Mouse (Mus musculus): ENCODE data around the gene Rdh9.
A peak's percentile ranks its signal among the peaks of the same experiment; 100 is the strongest.

The Rdh9 gene

GRCm38 (mm10) chr10:127776011-127776410, at the start of gene Rdh9:
Gene Rdh9 (plus strand): TSS chr10:127776386.
- DNase-seq (ENCODE audit: low spot score in 2 of 2), result no peak

DNA sequence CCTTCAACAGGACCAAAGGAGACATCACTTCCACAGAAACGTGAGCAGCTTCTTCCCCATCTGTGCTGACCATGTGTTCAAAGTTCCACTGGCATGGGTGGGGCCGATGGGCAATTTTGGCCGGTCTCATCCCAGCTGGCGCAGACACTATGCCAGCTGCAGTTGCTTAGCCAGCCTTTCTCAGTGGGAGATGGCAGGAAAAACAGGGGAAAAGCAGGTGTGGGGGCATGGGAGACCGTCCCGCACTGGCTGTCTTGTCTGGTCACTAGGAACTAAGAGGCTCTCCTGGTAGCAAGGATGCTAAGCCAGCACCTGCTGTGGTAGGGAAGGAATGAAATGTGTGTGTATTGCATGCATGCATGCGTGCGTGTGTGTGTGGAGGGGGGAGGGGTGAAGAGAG, 47.7 kb upstream of the Rdh9 start:
- no peak for DNase-seq (ENCODE audit: low spot score in 2 of 2)

- peak in 1 of 2 experiments; percentile 37 for DNase-seq (ENCODE audit: low spot score in 2 of 2)
Measured at GRCm38 (mm10) chr10:127730285-127730932, 45.8 kb upstream of the Rdh9 start.

DNA sequence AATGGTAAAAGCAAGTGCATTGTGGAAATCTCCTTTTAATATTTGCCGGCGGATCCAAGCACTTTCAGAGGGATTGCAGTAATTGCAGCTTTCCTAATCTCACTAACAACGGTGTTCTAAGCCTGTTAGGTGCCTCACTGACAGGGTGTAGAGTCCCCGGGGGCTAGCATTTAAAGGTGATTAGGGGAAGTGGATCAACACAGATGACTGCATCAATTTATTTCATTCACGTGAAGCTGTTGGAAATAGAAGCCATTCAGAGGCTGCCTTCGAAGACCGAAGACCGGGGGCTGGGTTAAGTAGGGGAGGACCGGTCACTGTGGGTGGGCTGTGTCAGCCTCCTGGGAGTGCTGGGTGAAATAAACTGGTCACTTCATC, 45.3 kb upstream of the Rdh9 start:
- no peak for DNase-seq (ENCODE audit: low spot score in 2 of 2)

GRCm38 (mm10) chr10:127731397-127731796, 44.8 kb upstream of the Rdh9 start:
- no peak for DNase-seq (ENCODE audit: low spot score in 2 of 2)

GRCm38 (mm10) chr10:127734434-127734833, 41.8 kb upstream of the Rdh9 start:
- DNase-seq (ENCODE audit: low spot score in 2 of 2), result no peak

- peak; percentile 29 to 37 for DNase-seq (ENCODE audit: low spot score in 2 of 2)
Measured at GRCm38 (mm10) chr10:127736266-127736665, 39.9 kb upstream of the Rdh9 start.

GRCm38 (mm10) chr10:127736916-127737315, 39.3 kb upstream of the Rdh9 start:
- DNase-seq (ENCODE audit: low spot score in 2 of 2), result peak in 1 of 2 experiments; percentile 46

DNA sequence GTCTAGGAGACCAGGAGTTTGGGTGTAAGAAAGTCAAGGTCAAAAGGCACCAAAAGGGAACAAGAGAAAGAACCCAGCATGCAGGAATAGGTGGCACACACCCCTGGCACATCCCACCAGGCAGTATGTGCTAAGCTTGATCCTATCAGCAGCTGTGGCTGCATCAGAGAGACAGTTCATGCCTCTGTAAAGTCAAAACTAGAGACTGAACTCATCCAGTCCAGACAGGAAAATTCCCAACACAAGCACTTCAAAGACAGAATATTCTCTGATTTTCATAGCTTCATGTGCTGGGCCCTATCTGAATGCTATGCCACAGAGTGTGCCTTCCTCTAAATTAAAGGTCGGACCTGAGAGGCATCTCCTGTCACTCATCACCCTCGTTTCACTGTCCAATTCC, 38.6 kb upstream of the Rdh9 start:
- no peak for DNase-seq (ENCODE audit: low spot score in 2 of 2)

- DNase-seq (ENCODE audit: low spot score in 2 of 2), result no peak
Measured at GRCm38 (mm10) chr10:127738151-127738882, 37.9 kb upstream of the Rdh9 start.

DNA sequence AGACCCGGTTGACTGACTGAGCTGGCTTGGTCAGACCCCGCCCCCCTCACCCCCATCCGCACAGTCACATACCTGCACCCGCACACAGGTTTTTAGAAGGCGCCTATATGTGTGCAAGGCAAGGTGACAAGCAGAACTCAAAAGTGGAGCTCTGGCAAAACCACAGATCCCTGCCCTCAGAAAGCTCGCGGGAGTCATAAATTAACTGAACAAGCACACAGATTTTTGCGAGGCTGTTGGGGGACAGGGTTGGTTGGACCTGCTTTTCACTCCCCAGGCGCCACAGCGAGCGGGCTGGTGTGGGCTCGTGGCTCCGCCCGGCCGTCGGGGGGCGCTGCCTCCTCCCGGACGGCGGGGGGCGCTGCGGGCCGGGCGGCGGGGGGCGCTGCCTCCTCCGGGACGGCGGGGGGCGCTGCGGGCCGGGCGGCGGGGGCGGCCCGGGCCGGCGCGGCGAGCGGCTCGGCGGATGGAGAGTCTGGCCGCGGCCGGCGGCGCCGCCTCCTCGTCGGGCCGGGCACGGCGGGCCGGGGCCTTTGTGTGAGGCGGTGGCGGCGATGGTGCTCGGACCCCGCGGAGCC, 37.0 kb upstream of the Rdh9 start, which contains the start of gene Zbtb39:
Zbtb39 (plus strand) TSS at position 456 of the 578 bp plus-strand sequence.
- DNase-seq (ENCODE audit: low spot score in 2 of 2), result peak; percentile 74 to 75

DNA sequence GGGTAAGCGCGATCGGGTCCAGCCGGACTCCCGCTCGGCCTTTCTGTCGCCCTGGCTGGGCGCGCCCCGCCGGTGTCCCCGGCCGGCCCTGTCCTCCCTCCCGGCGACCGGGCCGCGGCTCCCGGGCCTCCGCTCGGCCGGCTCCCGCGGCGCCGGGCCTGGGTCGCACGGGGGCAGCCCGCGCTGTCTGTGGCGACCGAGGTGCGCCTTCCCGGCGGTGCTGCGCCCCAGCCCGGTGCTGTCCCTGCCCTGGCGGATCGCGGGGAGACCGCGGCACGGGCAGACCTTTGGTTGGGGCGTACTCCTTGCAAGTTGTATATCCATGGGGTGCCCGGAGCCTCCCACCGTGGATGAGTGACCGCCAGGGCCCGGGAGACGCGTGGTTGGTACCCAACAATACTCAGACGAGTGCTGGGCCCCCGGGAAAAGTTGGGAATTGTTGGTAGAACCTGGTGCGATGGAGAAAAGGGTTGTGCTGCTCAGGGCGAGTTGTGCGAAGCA, 36.5 kb upstream of the Rdh9 start:
- DNase-seq (ENCODE audit: low spot score in 2 of 2), result peak in 1 of 2 experiments; percentile 35

DNA sequence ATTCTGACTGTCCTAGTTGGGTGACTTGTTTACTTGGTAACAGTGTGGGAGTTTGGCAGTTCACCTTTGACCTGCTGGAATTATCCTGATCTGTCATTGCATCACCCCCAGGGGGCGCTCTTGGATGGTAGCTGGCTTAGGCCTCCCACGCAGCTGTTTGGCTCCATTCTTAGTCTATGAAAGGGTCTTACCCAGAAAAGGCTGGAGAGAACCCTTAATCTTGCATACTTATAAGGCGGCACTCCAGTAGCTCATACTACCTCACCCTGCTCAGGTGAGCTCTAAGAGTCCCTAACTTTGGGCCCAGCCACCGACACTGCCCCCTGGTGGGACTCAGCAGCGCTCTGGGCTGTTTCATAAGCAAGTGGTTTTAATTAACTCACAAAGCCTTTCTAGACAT, 31.5 kb upstream of the Rdh9 start:
- DNase-seq (ENCODE audit: low spot score in 2 of 2), result no peak

GRCm38 (mm10) chr10:127745886-127746285, 30.3 kb upstream of the Rdh9 start:
- DNase-seq (ENCODE audit: low spot score in 2 of 2), result no peak

- DNase-seq (ENCODE audit: low spot score in 2 of 2), result no peak
Measured at GRCm38 (mm10) chr10:127747254-127747653, 28.9 kb upstream of the Rdh9 start.

DNA sequence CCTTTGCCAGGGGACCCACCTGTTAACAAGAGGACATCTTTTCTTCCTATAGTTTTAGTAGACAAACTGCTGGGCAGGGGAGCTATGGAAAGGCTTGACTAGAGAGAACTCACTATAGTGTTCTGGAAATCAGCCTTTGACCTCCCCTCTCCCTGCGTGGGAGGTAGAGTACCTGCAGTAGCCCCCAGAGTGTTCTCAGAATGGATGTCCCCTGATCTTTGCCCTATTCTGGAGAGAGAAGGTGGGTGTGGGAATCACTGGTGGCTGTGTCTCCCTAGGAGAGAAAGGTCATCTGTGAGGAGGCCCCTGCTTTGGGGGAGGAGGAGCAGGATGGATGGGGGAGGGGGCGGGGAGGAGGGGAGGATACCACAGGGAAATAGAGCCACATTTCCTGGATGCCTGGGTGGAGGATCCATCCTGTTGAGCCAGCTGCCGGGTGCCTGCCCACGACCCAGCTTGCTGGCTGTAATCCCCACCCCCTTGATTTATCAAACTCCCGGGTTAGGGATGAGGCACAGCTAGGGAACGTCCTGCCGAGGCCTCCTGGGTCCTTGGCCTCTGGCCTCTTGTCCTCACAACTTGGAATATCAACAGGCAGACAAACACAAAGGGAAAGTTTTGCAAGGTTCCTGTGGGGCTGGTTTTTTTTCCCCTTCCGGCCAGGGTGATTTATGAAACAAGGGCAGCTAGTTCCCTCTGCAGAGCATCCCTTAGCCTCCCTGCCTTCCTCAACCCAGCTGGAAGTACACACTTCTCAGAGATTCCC, 27.2 kb upstream of the Rdh9 start:
- no peak for DNase-seq (ENCODE audit: low spot score in 2 of 2)

- no peak for DNase-seq (ENCODE audit: low spot score in 2 of 2)
Measured at GRCm38 (mm10) chr10:127750136-127750777, 25.9 kb upstream of the Rdh9 start.

GRCm38 (mm10) chr10:127751548-127751947, 24.6 kb upstream of the Rdh9 start, which contains the start of gene Gpr182:
Gene Gpr182 (minus strand): TSS chr10:127751732.
- no peak for DNase-seq (ENCODE audit: low spot score in 2 of 2)

DNA sequence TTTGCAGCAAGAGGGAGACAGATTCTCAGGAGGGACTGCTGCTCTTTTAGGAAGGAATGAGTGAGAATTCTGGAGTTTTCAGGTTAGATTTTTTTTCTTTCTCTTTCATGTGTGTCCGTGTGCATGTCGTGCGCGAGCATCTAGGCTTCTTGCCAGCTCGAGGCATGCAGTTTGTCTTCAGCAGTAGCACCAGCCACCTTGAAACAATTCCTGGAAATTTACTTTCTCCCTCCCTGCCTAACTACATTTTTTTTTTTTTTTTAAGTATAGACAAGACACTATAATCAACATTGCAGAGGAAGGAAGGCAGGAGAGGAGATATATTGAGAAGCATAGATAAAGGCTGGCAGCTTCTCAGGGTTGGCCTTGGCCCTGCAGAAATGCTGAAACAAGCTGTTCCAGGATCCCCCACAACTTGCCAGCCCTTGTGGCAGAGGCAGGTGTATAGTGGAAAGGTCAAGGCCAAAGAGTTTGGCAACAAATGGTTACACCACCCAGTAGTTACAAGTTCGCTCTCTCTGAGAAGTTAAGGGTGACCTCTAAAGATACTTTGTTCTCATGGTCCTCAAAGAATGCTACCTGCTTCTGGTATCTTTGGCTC, 21.5 kb upstream of the Rdh9 start:
- DNase-seq (ENCODE audit: low spot score in 2 of 2), result no peak

GRCm38 (mm10) chr10:127755246-127755645, 20.9 kb upstream of the Rdh9 start:
- DNase-seq (ENCODE audit: low spot score in 2 of 2), result no peak
